Mouse (Mus musculus): Measurements from ENCODE around the gene Stxbp3. TPM values are rescaled to one million over a fixed set of nuclear protein-coding genes. Genes with fewer than 3 reads are reported as not detected.
"Not testable (repeated sequence)": the region's sequence is repeated elsewhere in the genome, so short reads cannot be mapped to it uniquely, and the experiment has no call there.

The Stxbp3 gene
- polyA plus RNA-seq, 1 experiment from 2014 or later = 25.1 TPM

- Histone ChIP-seq H3K4me2 (replicated peaks) (no peak overlapping the region), H3K4me1 (no peaks in the 10 kb centered on the region), H3K27ac (no peak overlapping the region), H3K4me3 (no peak overlapping the region), H3K9ac (no peak overlapping the region), H3K27me3 (no peaks in the 10 kb centered on the region), H3K9me3 (replicated peaks) (no peaks in the 10 kb centered on the region; the same call in 1 of the 2 replicates), H3K36me3 (no peaks in the 10 kb centered on the region)
- ATAC-seq (ENCODE audit: low FRiP score) = no peak
- WGBS = 79% methylated on average over 6 of the region's 6 CpGs
Observed at GRCm38 (mm10) chr3:108870631-108871030, 30.3 kb upstream of the Stxbp3 start.

DNA sequence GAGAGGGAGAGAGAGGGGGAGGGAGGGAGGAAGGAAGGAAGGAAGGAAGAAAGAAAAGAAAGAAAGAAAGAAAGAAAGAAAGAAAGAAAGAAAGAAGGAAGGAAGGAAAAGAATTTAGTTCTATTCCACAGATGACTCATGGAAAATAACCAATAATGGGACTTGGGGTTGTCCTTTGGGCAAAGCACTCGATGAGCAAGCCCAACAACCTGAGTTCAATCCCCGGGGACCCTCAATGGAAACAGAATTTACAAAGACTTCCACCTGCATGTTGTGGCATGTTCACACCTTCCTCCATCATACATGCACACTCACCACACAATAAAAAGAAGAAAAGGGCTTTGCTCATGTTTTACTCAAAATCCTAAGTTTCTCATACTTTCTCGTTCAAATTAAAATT lies 27.1 kb upstream of the Stxbp3 start:
- 86% methylated on average over 3 of the region's 3 CpGs for WGBS
- ATAC-seq (ENCODE audit: low FRiP score) = no peak
- H3K27me3 ChIP-seq = no peaks in the 10 kb centered on the region
- H3K4me2 ChIP-seq (replicated peaks) = no peak overlapping the region
- H3K4me1 ChIP-seq = no peaks in the 10 kb centered on the region
- H3K4me3 ChIP-seq = no peak overlapping the region
- no peaks in the 10 kb centered on the region for H3K36me3 ChIP-seq
- no peaks in the 10 kb centered on the region; the same call in 1 of the 2 replicates for H3K9me3 ChIP-seq (replicated peaks)
- H3K27ac ChIP-seq = no peak overlapping the region
- no peak overlapping the region for H3K9ac ChIP-seq

DNA sequence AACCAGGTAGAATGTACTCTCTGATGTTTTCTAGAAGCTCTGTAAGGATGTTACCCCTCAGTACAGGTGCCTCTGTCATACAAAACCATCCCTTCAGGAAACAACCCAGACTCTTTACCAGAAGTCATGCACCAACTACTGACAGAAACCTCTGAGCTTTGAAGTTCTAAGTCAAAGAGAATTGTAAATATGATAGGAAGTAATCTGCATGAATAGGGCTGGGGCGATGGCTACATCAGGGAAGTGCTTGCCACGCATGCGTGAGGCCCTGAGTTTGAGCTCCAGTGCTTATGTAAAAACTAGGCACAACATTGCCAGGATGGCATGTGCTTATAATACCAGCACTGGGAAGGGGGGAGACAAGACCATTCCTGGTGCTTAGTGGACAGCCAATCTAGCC lies 25.4 kb upstream of the Stxbp3 start:
- Histone ChIP-seq H3K36me3 (no peaks in the 10 kb centered on the region), H3K9me3 (replicated peaks) (no peaks in the 10 kb centered on the region; the same call in 1 of the 2 replicates), H3K9ac (no peak overlapping the region), H3K4me3 (no peak overlapping the region), H3K4me1 (no peaks in the 10 kb centered on the region), H3K4me2 (replicated peaks) (no peak overlapping the region), H3K27ac (no peak overlapping the region), H3K27me3 (no peaks in the 10 kb centered on the region)
- ATAC-seq (ENCODE audit: low FRiP score) = no peak
- 93% methylated on average over 3 of the region's 3 CpGs for whole genome bisulfite sequencing

DNA sequence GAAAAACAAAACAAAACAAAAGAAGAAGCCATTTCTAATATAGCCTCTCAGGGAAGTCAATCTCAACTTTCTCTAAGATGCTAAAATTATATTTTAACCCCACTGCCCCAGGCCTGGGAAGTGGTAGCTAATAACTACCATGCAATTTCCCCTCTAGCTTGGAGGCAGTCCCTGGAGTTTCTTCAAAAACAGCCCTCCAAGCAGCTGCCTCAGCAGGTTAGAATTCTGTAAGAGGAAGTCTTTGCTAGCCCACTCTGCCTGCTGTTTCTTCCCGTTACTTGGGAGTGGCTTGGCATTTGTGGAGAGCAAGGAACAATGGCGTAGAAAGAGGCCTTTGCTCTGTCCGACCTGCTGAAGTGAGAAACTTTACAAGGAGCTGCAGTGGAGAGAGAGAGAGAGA lies 24.8 kb upstream of the Stxbp3 start:
- H3K9me3 ChIP-seq (replicated peaks) = no peaks in the 10 kb centered on the region; the same call in 1 of the 2 replicates
- 42% methylated on average over 3 of the region's 3 CpGs for WGBS
- no peak overlapping the region for H3K27ac ChIP-seq
- H3K4me2 ChIP-seq (replicated peaks) = no peak overlapping the region
- no peaks in the 10 kb centered on the region for H3K27me3 ChIP-seq
- no peak overlapping the region for H3K4me3 ChIP-seq
- no peaks in the 10 kb centered on the region for H3K36me3 ChIP-seq
- ATAC-seq (ENCODE audit: low FRiP score) = no peak
- no peaks in the 10 kb centered on the region for H3K4me1 ChIP-seq
- no peak overlapping the region for H3K9ac ChIP-seq

DNA sequence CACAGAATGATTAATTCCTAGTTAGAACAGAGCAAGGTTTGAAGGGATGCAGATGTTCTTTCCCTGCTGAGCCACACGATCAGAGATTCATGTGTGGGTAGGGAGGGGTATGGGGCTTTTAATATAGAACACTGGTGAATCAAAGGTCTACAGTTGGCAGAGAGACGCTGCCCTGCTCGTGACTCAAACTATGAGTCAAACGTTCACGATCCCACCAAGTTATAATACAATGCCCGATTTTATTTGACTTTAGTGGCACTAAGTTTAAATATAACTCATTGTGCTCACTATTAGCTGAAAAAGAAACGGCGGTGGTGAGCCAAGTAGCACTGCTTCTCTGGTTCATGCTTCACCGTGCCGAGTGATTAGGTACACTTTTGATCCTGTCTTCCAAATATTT lies 22.8 kb upstream of the Stxbp3 start:
- Histone ChIP-seq H3K4me3 (no peak overlapping the region), H3K4me1 (peaks cover 5% of the 10 kb centered on the region), H3K27me3 (no peaks in the 10 kb centered on the region), H3K4me2 (replicated peaks) (no peak overlapping the region), H3K9me3 (replicated peaks) (no peaks in the 10 kb centered on the region; the same call in 1 of the 2 replicates), H3K9ac (no peak overlapping the region), H3K27ac (no peak overlapping the region), H3K36me3 (no peaks in the 10 kb centered on the region)
- WGBS = 92% methylated on average over 10 of the region's 10 CpGs
- ATAC-seq (ENCODE audit: low FRiP score) = no peak

DNA sequence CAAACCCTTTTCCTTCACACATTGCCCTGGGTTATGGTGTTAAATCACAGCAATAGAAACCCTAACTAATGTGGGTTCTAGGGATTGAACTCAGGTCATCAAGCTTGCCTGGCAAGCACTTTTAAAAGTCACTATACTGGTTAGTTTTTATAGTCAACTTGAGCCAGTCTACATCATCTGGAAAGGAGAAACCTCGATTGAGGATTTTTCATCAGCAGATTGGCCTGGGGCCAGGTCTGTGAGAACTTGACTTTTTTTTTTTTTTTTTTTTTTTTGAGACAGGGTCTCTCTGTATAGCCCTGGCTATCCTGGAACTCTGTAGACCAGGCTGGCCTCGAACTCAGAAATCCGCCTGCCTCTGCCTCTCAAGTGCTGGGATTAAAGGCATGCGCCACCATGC lies 22.0 kb upstream of the Stxbp3 start:
- H3K9me3 ChIP-seq (replicated peaks); H3K4me3 ChIP-seq; ATAC-seq (ENCODE audit: low FRiP score); H3K9ac ChIP-seq; H3K27ac ChIP-seq; H3K4me2 ChIP-seq (replicated peaks); H3K27me3 ChIP-seq; H3K36me3 ChIP-seq; H3K4me1 ChIP-seq: not testable (repeated sequence)
- WGBS = 83% methylated on average over 4 of the region's 4 CpGs

DNA sequence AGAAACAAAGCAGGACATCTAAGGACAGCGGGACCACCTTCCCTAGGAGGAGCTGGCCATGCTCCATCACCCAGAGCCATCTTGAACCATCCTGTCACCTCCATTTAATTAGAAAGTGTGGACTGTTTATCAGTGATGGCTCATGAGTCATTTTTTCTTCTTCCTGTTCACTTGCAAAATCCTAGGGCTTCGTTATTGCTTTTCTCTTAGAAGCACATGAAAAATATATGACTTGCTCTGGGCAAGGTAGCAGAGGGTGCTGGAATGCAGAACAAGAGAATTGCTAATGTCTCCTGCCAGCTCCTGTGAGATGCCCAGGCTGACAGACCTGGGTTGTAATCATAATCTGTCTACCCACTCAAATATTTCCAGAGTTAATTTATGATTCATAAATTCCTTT lies 20.5 kb upstream of the Stxbp3 start:
- no peak overlapping the region for H3K4me2 ChIP-seq (replicated peaks)
- H3K4me1 ChIP-seq = peaks cover 9% of the 10 kb centered on the region
- H3K9me3 ChIP-seq (replicated peaks) = no peaks in the 10 kb centered on the region
- H3K4me3 ChIP-seq = no peak overlapping the region
- WGBS = 77% methylated on average over 2 of the region's 2 CpGs
- no peaks in the 10 kb centered on the region for H3K27me3 ChIP-seq
- H3K9ac ChIP-seq = no peak overlapping the region
- H3K27ac ChIP-seq = no peak overlapping the region
- H3K36me3 ChIP-seq = no peaks in the 10 kb centered on the region
- ATAC-seq (ENCODE audit: low FRiP score) = no peak

- Histone ChIP-seq H3K36me3 (no peaks in the 10 kb centered on the region), H3K27ac (0 out of 2 replicates have a peak overlapping the region, but pooled peaks have one; percentile 31), H3K4me1 (peaks cover 15% of the 10 kb centered on the region), H3K9ac (no peak overlapping the region), H3K9me3 (replicated peaks) (no peaks in the 10 kb centered on the region), H3K4me3 (no peak overlapping the region), H3K27me3 (no peaks in the 10 kb centered on the region), H3K4me2 (replicated peaks) (no peak overlapping the region)
- 38% methylated on average over 7 of the region's 7 CpGs for WGBS
- ATAC-seq (ENCODE audit: low FRiP score) = peak; percentile 81
Observed at GRCm38 (mm10) chr3:108858231-108858770, 18.0 kb upstream of the Stxbp3 start.

DNA sequence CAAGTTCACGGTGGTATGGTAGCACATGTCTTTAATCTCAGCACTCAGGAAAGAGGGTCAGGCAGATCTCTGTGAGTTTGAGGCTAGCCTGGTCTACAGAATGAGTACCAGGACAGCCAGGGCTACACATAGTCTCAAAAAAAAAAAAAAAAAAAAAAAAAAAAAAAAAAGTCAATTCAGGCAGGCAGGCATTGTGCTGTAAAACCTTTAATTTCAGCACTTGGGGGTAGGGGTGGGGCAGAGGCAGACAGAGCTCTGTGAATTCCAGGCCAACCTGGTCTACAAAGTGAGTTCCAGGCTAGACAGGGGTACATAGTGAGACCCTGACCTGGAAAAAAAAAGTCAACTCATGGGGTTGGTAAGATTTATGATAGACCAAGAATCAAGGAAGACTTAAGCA lies 17.4 kb upstream of the Stxbp3 start:
- H3K4me3 ChIP-seq = no peak overlapping the region
- peaks cover 15% of the 10 kb centered on the region for H3K4me1 ChIP-seq
- peak; percentile 12; the same call in 1 of the 2 replicates for ATAC-seq (ENCODE audit: low FRiP score)
- no peaks in the 10 kb centered on the region for H3K27me3 ChIP-seq
- 72% methylated on average over 1 of the region's 1 CpGs for WGBS
- H3K9me3 ChIP-seq (replicated peaks) = no peaks in the 10 kb centered on the region
- H3K4me2 ChIP-seq (replicated peaks) = no peak overlapping the region
- no peak overlapping the region for H3K9ac ChIP-seq
- H3K36me3 ChIP-seq = no peaks in the 10 kb centered on the region
- no peak overlapping the region for H3K27ac ChIP-seq

DNA sequence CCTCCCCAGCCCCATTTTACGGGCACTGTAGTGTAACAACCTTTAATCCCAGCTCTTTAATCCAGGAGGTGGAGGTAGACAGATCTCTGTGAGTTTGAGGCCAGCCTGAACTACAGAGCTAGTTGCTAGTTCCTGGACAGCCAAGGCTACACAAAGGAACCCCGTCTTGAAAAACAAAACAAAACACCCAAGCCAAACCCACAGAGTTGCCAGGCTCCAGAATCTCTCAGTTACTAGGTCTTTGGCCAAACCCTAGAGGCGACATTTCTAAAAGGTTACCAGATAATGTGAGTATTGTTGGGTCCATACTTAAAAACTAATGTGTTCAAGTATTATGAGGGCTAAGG lies 16.8 kb upstream of the Stxbp3 start:
- H3K36me3 ChIP-seq = no peaks in the 10 kb centered on the region
- no peaks in the 10 kb centered on the region for H3K9me3 ChIP-seq (replicated peaks)
- no peak for ATAC-seq (ENCODE audit: low FRiP score)
- 27% methylated on average over 3 of the region's 3 CpGs for WGBS
- H3K4me1 ChIP-seq = peaks cover 16% of the 10 kb centered on the region
- H3K4me3 ChIP-seq = no peak overlapping the region
- H3K9ac ChIP-seq = no peak overlapping the region
- H3K27me3 ChIP-seq = no peaks in the 10 kb centered on the region
- no peak overlapping the region for H3K27ac ChIP-seq
- H3K4me2 ChIP-seq (replicated peaks) = no peak overlapping the region

DNA sequence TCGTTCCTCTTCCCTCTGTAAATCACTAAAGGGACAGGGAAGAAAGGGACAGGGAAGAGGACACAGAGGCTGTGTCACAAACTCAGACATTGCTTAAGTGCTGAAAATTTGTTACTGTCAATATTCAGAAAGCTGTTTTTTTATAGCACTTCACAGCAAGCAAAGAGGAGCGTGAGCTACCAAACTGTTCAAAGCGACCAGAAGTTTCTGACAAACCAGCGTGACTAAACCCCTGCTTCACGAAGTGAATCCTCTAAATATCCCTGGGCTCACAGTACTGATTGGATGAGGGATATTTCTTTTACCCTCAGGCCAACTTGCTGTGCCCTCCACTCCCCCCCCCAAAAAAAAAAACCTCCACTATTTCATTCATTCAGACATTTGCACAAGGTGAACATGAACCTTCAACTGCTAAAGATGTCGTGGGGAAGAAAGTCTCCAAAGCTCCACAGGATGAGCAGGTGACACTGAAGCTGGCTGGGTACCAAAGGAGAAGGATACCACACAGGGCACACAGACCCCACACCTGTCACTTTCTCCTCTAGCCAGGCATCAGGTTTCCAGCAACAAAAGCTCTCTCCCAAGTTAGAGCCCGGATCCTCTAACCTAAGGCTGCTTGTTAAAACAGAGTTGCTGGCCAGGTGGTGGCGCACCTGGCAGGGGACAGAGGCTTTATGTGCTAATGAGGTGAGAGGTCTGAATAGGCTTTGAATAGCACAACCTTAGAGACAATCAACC lies 16.2 kb upstream of the Stxbp3 start:
- no peak for ATAC-seq (ENCODE audit: low FRiP score)
- Histone ChIP-seq H3K4me2 (replicated peaks) (no peak overlapping the region), H3K36me3 (no peaks in the 10 kb centered on the region), H3K4me3 (no peak overlapping the region), H3K27me3 (no peaks in the 10 kb centered on the region), H3K9me3 (replicated peaks) (no peaks in the 10 kb centered on the region), H3K27ac (no peak overlapping the region), H3K9ac (no peak overlapping the region), H3K4me1 (peaks cover 18% of the 10 kb centered on the region)
- WGBS = 48% methylated on average over 8 of the region's 8 CpGs

DNA sequence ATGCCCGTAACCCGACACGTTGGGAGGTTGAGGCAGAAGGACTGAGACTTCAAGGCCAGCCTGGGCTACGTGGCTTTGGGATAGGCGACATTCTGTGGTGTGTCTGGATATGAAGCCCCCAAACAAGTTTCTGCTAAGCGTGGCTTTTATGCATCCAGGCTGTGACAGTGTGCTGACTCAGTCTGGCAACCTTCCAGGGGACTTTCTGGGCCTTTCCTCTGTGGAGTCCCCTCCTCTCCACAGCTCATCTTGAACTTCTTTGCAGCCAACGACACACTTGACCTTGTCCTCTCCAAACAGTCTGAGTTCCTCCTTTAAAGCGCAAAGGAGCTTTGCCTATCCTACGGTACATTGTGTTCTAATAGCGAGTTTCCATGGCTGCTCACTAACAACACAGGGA lies 15.5 kb upstream of the Stxbp3 start:
- WGBS = 77% methylated on average over 10 of the region's 10 CpGs
- Histone ChIP-seq H3K9me3 (replicated peaks) (no peaks in the 10 kb centered on the region), H3K9ac (no peak overlapping the region), H3K4me3 (no peak overlapping the region), H3K27me3 (no peaks in the 10 kb centered on the region), H3K27ac (no peak overlapping the region), H3K36me3 (no peaks in the 10 kb centered on the region), H3K4me2 (replicated peaks) (no peak overlapping the region), H3K4me1 (peaks cover 18% of the 10 kb centered on the region)
- no peak for ATAC-seq (ENCODE audit: low FRiP score)

GRCm38 (mm10) chr3:108855371-108855770 lies 15.0 kb upstream of the Stxbp3 start:
- Histone ChIP-seq H3K27ac (peak overlapping the region; percentile 19; the same call in 1 of the 2 replicates), H3K4me2 (replicated peaks) (no peak overlapping the region), H3K27me3 (no peaks in the 10 kb centered on the region), H3K9ac (no peak overlapping the region), H3K36me3 (no peaks in the 10 kb centered on the region), H3K9me3 (replicated peaks) (no peaks in the 10 kb centered on the region), H3K4me1 (peaks cover 18% of the 10 kb centered on the region), H3K4me3 (no peak overlapping the region)
- 46% methylated on average over 12 of the region's 12 CpGs for WGBS
- peak; percentile 39; the same call in 1 of the 2 replicates for ATAC-seq (ENCODE audit: low FRiP score)
